Mouse (Mus musculus) left cerebral cortex, postnatal 14 days (tissue): Measurements from ENCODE around the gene Rhebl1. TPM values are rescaled to one million over a fixed set of nuclear protein-coding genes. Genes with fewer than 3 reads are reported as not detected.

Experiments
- DNase-seq, 2 experiments: peaks; one replicate each; pipeline ENCODE4 v3.0.0; 2021 to 2022; ENCODE audit warnings: low spot score in 2 of 2, mixed read lengths in 1 of 2
- intact Hi-C: fragments of 180-260 bp; cut with DNase I; formaldehyde crosslinking; loops from one replicate; pipeline ENCODE4 v1.15.1; 2025
- total RNA-seq, 2 experiments: library from RNA; stranded (reverse); gene quantifications; 2 replicates each; pipeline ENCODE4 v1.2.3; 2021

Gene Rhebl1
- total RNA-seq, 2 experiments from 2014 or later = 8.6 to 9.3 TPM

- no peak for DNase-seq
- intact Hi-C loops = no loop called here
These were observed 7.5 kb downstream of the Rhebl1 start for GRCm38 (mm10) chr15:98886667-98887387.

GRCm38 (mm10) chr15:98884106-98884505 lies 10.2 kb downstream of the Rhebl1 start:
- intact Hi-C loops = loop anchor here (5.0 kb wide), 1 partner anchor 33 kb away; the partner anchor contains the start of gene Lmbr1l

GRCm38 (mm10) chr15:98883661-98884060 lies 10.7 kb downstream of the Rhebl1 start:
- intact Hi-C loops = loop anchor here (5.0 kb wide), 1 partner anchor 34 kb away; the partner anchor contains the start of gene Lmbr1l
- no peak for DNase-seq

More at GRCm38 (mm10) chr15:98884106-98884505, 10.2 kb downstream of the Rhebl1 start:
- DNase-seq = no peak

GRCm38 (mm10) chr15:98881656-98882008 lies 12.7 kb downstream of the Rhebl1 start:
- intact Hi-C loops = loop anchor here (5.0 kb wide), 1 partner anchor 36 kb away; the partner anchor contains the start of gene Lmbr1l
- no peak for DNase-seq

GRCm38 (mm10) chr15:98880978-98881655 lies 13.2 kb downstream of the Rhebl1 start:
- peak; percentile 90 to 95 for DNase-seq
- intact Hi-C loops = loop anchor here (5.0 kb wide), 1 partner anchor 36 kb away; the partner anchor contains the start of gene Lmbr1l

- peak; percentile 75 to 77 for DNase-seq
These were observed 17.0 kb downstream of the Rhebl1 start for GRCm38 (mm10) chr15:98877331-98877730.

GRCm38 (mm10) chr15:98871916-98872888 lies 22.1 kb downstream of the Rhebl1 start:
- intact Hi-C loops = no loop called here
- DNase-seq = peak; percentile 93 to 96

More at GRCm38 (mm10) chr15:98877331-98877730, 17.0 kb downstream of the Rhebl1 start:
- intact Hi-C loops = loop anchor here (5.0 kb wide), 1 partner anchor 50 kb away; no protein-coding TSS in a partner anchor

- intact Hi-C loops = no loop called here
- no peak for DNase-seq
These were observed 23.0 kb downstream of the Rhebl1 start, which contains the start of gene Kmt2d for GRCm38 (mm10) chr15:98871070-98871915. Kmt2d (minus strand) TSS chr15:98871204.

- intact Hi-C loops = no loop called here
These were observed 23.9 kb downstream of the Rhebl1 start for GRCm38 (mm10) chr15:98870179-98871069.

GRCm38 (mm10) chr15:98869342-98870178 lies 24.8 kb downstream of the Rhebl1 start:
- DNase-seq = no peak
- intact Hi-C loops = no loop called here

More at GRCm38 (mm10) chr15:98870179-98871069, 23.9 kb downstream of the Rhebl1 start:
- DNase-seq = no peak

- DNase-seq = no peak
- intact Hi-C loops = no loop called here
These were observed 25.8 kb downstream of the Rhebl1 start for GRCm38 (mm10) chr15:98868346-98869063.

- peak; percentile 54 to 57 for DNase-seq
- intact Hi-C loops = no loop called here
These were observed 27.0 kb downstream of the Rhebl1 start for GRCm38 (mm10) chr15:98867321-98867720.

GRCm38 (mm10) chr15:98866501-98866900 lies 27.8 kb downstream of the Rhebl1 start:
- intact Hi-C loops = no loop called here
- no peak for DNase-seq

GRCm38 (mm10) chr15:98865771-98866170 lies 28.6 kb downstream of the Rhebl1 start:
- intact Hi-C loops = no loop called here
- no peak for DNase-seq

GRCm38 (mm10) chr15:98864951-98865350 lies 29.4 kb downstream of the Rhebl1 start:
- DNase-seq = no peak
- intact Hi-C loops = no loop called here

GRCm38 (mm10) chr15:98863451-98863958 lies 30.8 kb downstream of the Rhebl1 start:
- intact Hi-C loops = no loop called here
- DNase-seq = no peak
